Comparison of ENCODE assay signal across 9 mouse cellular contexts in genomic region chr13:55152621-55153415, GRCm38 (mm10). TPM values are rescaled to one million over a fixed set of nuclear protein-coding genes. Genes with fewer than 3 reads are reported as not detected.
DNase-seq lines count a peak whose midpoint lies in the region; ATAC-seq and TF ChIP-seq lines count a peak whose summit lies in the region.
"Had no signal": no experiment of that assay in that cellular context is flagged by ENCODE, and none has a peak within 500 bp of the region (broad histone marks: within the 10 kb centered on the region; RNA-seq: fewer than 3 reads in every experiment).

Gene Fgfr4 (plus strand): TSS chr13:55152640.

- no peaks in the 10 kb centered on the region for H3K36me3 ChIP-seq in embryonic facial prominence, embryonic 11.5 days (replicated peaks; ENCODE audit: control insufficient read depth, insufficient read depth, low read depth, low read length)
- H3K36me3 ChIP-seq in hindbrain, embryonic 12.5 days = no peaks in the 10 kb centered on the region
- no peaks in the 10 kb centered on the region for H3K36me3 ChIP-seq in limb, embryonic 15.5 days
- H3K36me3 ChIP-seq in neural tube, embryonic 11.5 days (ENCODE audit: control insufficient read depth, insufficient read depth, low read length) = no peaks in the 10 kb centered on the region

- no peak for TF ChIP-seq CTCF in layer of hippocampus, adult 2 months (conservative IDR thresholded peaks at IDR 0.05)

- H3K27ac ChIP-seq in layer of hippocampus, adult 2 months = no peak within 1 kb of the TSS
- H3K27ac ChIP-seq in embryonic facial prominence, embryonic 11.5 days (replicated peaks; ENCODE audit: low read depth, low read length) = no peak within 1 kb of the TSS
- no peak within 1 kb of the TSS for H3K27ac ChIP-seq in hindbrain, embryonic 12.5 days
- peak within 1 kb of the TSS; percentile 59 for H3K27ac ChIP-seq in limb, embryonic 15.5 days
- no peak within 1 kb of the TSS for H3K27ac ChIP-seq in neural tube, embryonic 11.5 days (ENCODE audit: low read depth, low read length)

- H3K9me3 ChIP-seq in embryonic facial prominence, embryonic 11.5 days (replicated peaks; ENCODE audit: control insufficient read depth, low read length) = no peaks in the 10 kb centered on the region
- no peaks in the 10 kb centered on the region for H3K9me3 ChIP-seq in hindbrain, embryonic 12.5 days (replicated peaks)
- H3K9me3 ChIP-seq in limb, embryonic 15.5 days = no peaks in the 10 kb centered on the region
- H3K9me3 ChIP-seq in neural tube, embryonic 11.5 days (ENCODE audit: control insufficient read depth, low read length) = no peaks in the 10 kb centered on the region

- peak; percentile 45; the same call in 1 of the 2 replicates for ATAC-seq in embryonic facial prominence, embryonic 11.5 days (replicated peaks; ENCODE audit: insufficient number of reproducible peaks, low FRiP score, low TSS enrichment, low read depth)
- 0 out of 2 replicates have a peak, but pooled peaks have one; percentile 52 for ATAC-seq in hindbrain, embryonic 12.5 days (ENCODE audit: low FRiP score)
- ATAC-seq in limb, embryonic 15.5 days (ENCODE audit: insufficient number of reproducible peaks, low FRiP score, low TSS enrichment, low read depth) = 0 out of 2 replicates have a peak, but pooled peaks have one; percentile 32
- ATAC-seq in neural tube, embryonic 11.5 days (ENCODE audit: insufficient read depth, low FRiP score, low TSS enrichment) = peak; percentile 41; the same call in 1 of the 2 replicates
- ATAC-seq: Patski had no signal

- WGBS in embryonic facial prominence, embryonic 11.5 days = 1% methylated on average over 56 of the region's 68 CpGs
- 1% methylated on average over 68 of the region's 68 CpGs for WGBS in hindbrain, embryonic 12.5 days
- 2% methylated on average over 68 of the region's 68 CpGs for WGBS in limb, embryonic 15.5 days
- WGBS in neural tube, embryonic 11.5 days = under 1% methylated on average over 65 of the region's 68 CpGs

- H3K4me2 ChIP-seq in embryonic facial prominence, embryonic 11.5 days (ENCODE audit: low read depth, low read length) = peak within 1 kb of the TSS; percentile 81
- peak within 1 kb of the TSS; percentile 91 for H3K4me2 ChIP-seq in hindbrain, embryonic 12.5 days (replicated peaks)
- H3K4me2 ChIP-seq in limb, embryonic 15.5 days = peak within 1 kb of the TSS; percentile 94
- peak within 1 kb of the TSS; percentile 98 for H3K4me2 ChIP-seq in neural tube, embryonic 11.5 days (ENCODE audit: low read depth)

- H3K9ac ChIP-seq in embryonic facial prominence, embryonic 11.5 days (replicated peaks; ENCODE audit: low read length) = peak within 1 kb of the TSS; percentile 61
- peak within 1 kb of the TSS; percentile 66 for H3K9ac ChIP-seq in hindbrain, embryonic 12.5 days
- peak within 1 kb of the TSS; percentile 48; the same call in 1 of the 2 replicates for H3K9ac ChIP-seq in limb, embryonic 15.5 days
- peak within 1 kb of the TSS; percentile 68 for H3K9ac ChIP-seq in neural tube, embryonic 11.5 days (ENCODE audit: low read length)

- H3K4me1 ChIP-seq in embryonic facial prominence, embryonic 11.5 days (ENCODE audit: control insufficient read depth, insufficient read depth, low read length) = no peaks in the 10 kb centered on the region; the same call in 1 of the 2 replicates
- H3K4me1 ChIP-seq in hindbrain, embryonic 12.5 days = peaks cover 7% of the 10 kb centered on the region
- H3K4me1 ChIP-seq in limb, embryonic 15.5 days = peaks cover 14% of the 10 kb centered on the region
- H3K4me1 ChIP-seq in neural tube, embryonic 11.5 days (ENCODE audit: control insufficient read depth, insufficient read depth, low read length) = peaks cover 7% of the 10 kb centered on the region; the same call in 1 of the 2 replicates

- no peak for DNase-seq in layer of hippocampus, adult 2 months (ENCODE audit: low spot score in 2 of 2)
- DNase-seq in layer of hippocampus, postnatal 10 days (ENCODE audit: low spot score in 2 of 2) = no peak
- peak; percentile 70 for DNase-seq in embryonic facial prominence, embryonic 11.5 days (ENCODE audit: low spot score)
- DNase-seq in neural tube, embryonic 11.5 days (ENCODE audit: low spot score) = peak; percentile 72
- DNase-seq in natural killer cell, adult 2 months (ENCODE audit: low spot score in 2 of 2) = no peak
- no peak for DNase-seq in ovary, adult 18-20 months (ENCODE audit: low spot score)

- H3K4me3 ChIP-seq in layer of hippocampus, adult 2 months = peak within 1 kb of the TSS; percentile 51
- H3K4me3 ChIP-seq in embryonic facial prominence, embryonic 11.5 days (ENCODE audit: low read depth, low read length) = peak within 1 kb of the TSS; percentile 47
- H3K4me3 ChIP-seq in hindbrain, embryonic 12.5 days = peak within 1 kb of the TSS; percentile 50
- peak within 1 kb of the TSS; percentile 59 for H3K4me3 ChIP-seq in limb, embryonic 15.5 days
- H3K4me3 ChIP-seq in neural tube, embryonic 11.5 days (ENCODE audit: low read depth, low read length) = peak within 1 kb of the TSS; percentile 53

- H3K27me3 ChIP-seq in embryonic facial prominence, embryonic 11.5 days (ENCODE audit: control insufficient read depth, insufficient read depth, low read length) = peaks cover 10% of the 10 kb centered on the region; the same call in 1 of the 2 replicates
- H3K27me3 ChIP-seq in hindbrain, embryonic 12.5 days = peaks cover 44% of the 10 kb centered on the region
- H3K27me3 ChIP-seq in limb, embryonic 15.5 days = peaks cover 27% of the 10 kb centered on the region
- H3K27me3 ChIP-seq in neural tube, embryonic 11.5 days (ENCODE audit: control insufficient read depth, insufficient read depth, low read length) = peaks cover 10% of the 10 kb centered on the region; the same call in 1 of the 2 replicates
- H3K27me3 ChIP-seq: Patski had no signal

RNA-seq across cellular contexts. Expression of gene Fgfr4, which starts in this region (rescaled TPM):
- total RNA-seq in layer of hippocampus, adult 2 months (2021) = under 1 TPM; 0.36 to 0.42 TPM
- total RNA-seq in layer of hippocampus, postnatal 10 days (2021) = under 1 TPM; 0.41 to 0.58 TPM
- 1.4 and 1.6 TPM in 2 replicates for polyA plus RNA-seq in embryonic facial prominence, embryonic 11.5 days (2014; fragmentation: Nextera tagmentation; extraction: Ambion mirVana)
- polyA plus RNA-seq in hindbrain, embryonic 12.5 days (2016; fragmentation: Nextera tagmentation; extraction: Ambion mirVana) = 2.7 and 2.9 TPM in 2 replicates
- polyA plus RNA-seq in limb, embryonic 15.5 days (2015; fragmentation: Nextera tagmentation; extraction: Ambion mirVana) = 8.2 and 14.2 TPM in 2 replicates
- 3.0 and 3.2 TPM in 2 replicates for polyA plus RNA-seq in neural tube, embryonic 11.5 days (2014; fragmentation: Nextera tagmentation; extraction: Ambion mirVana)

Comparison
In these comparisons a context has a peak if more than half of its experiments do, and no peak if none do; other contexts are left out.
1. DNase-seq: peak in embryonic facial prominence, embryonic 11.5 days (single experiment) and neural tube, embryonic 11.5 days (single experiment); none in layer of hippocampus, adult 2 months (0 of 2), layer of hippocampus, postnatal 10 days (0 of 2), natural killer cell, adult 2 months (0 of 2) and ovary, adult 18-20 months (single experiment).
2. Peak in every context shown above with its lines, with median percentiles within 50 percentile points of each other: H3K4me3 ChIP-seq, ATAC-seq, H3K4me2 ChIP-seq and H3K9ac ChIP-seq.